Mouse (Mus musculus) lung, postnatal 0 days (tissue): ENCODE data around the gene Mlxipl. TPM values are rescaled to one million over a fixed set of nuclear protein-coding genes. Genes with fewer than 3 reads are reported as not detected.

Experiments
- ATAC-seq: fragments of 200-750 bp; cut with Nextera tagmentation; 2 replicates; pipeline ENCODE4 v1.8.0; 2017; ENCODE audit warnings: moderate library complexity
- DNase-seq: peaks from one replicate; pipeline ENCODE4 v3.0.0-alpha.2; 2016; ENCODE audit warnings: low spot score
- H3K27ac ChIP-seq: fragments of 300-500 bp; sonication (generic); 2 replicates; pipeline ENCODE4 v1.5.1; 2014; ENCODE audit warnings: antibody characterized with exemption, mild to moderate bottlenecking, low read length, mixed read lengths
- H3K27me3 ChIP-seq: fragments of 300-500 bp; sonication (generic); replicated peaks from 2 replicates; pipeline ENCODE4 v1.6.1; 2014; ENCODE audit warnings: low read length, mixed read lengths; ENCODE audit not compliant: insufficient read depth
- H3K36me3 ChIP-seq: fragments of 300-500 bp; sonication (generic); 2 replicates; pipeline ENCODE4 v1.6.1; 2014; ENCODE audit warnings: low read length, mixed read lengths; ENCODE audit not compliant: insufficient read depth
- H3K4me1 ChIP-seq: fragments of 300-500 bp; sonication (generic); 2 replicates; pipeline ENCODE4 v1.6.1; 2014; ENCODE audit warnings: antibody characterized with exemption, low read depth, low read length, mixed read lengths; ENCODE audit not compliant: insufficient read depth
- H3K4me2 ChIP-seq: fragments of 300-500 bp; sonication (generic); replicated peaks from 2 replicates; pipeline ENCODE4 v1.6.1; 2014; ENCODE audit warnings: low read depth, mild to moderate bottlenecking, low read length, moderate library complexity, mixed read lengths
- H3K4me3 ChIP-seq: fragments of 300-500 bp; sonication (generic); 2 replicates; pipeline ENCODE4 v1.5.1; 2014; ENCODE audit warnings: low read depth, low read length
- H3K9ac ChIP-seq: fragments of 300-500 bp; sonication (generic); replicated peaks from 2 replicates; pipeline ENCODE4 v1.6.1; 2014; ENCODE audit warnings: low read depth, mild to moderate bottlenecking
- H3K9me3 ChIP-seq: fragments of 300-500 bp; sonication (generic); 2 replicates; pipeline ENCODE4 v1.6.1; 2016; ENCODE audit warnings: low read length, mixed read lengths
- CTCF ChIP-seq: IDR thresholded peaks from 2 replicates; pipeline ENCODE4 v1.5.1; 2016; ENCODE audit warnings: antibody characterized with exemption, mild to moderate bottlenecking
- EP300 ChIP-seq: IDR thresholded peaks from 2 replicates; pipeline ENCODE4 v1.6.1; 2016; ENCODE audit warnings: antibody characterized with exemption, mild to moderate bottlenecking, control low read depth
- WGBS: fragments of 180-500 bp; shearing (Covaris S2); extraction: QIAGEN DNeasy Blood & Tissue Kit; methylation state at CpG from one replicate; pipeline ENCODE4 v1.1.7; 2014; 5-methylcytosine and 5-hydroxymethylcytosine counted together
- polyA plus RNA-seq: library from polyadenylated mRNA; unstranded; fragments of >200 nt; fragmentation: Nextera tagmentation; extraction: Ambion mirVana; gene quantifications from 2 replicates; pipeline ENCODE4 v1.2.1, GENCODE M21; 2015

Gene Mlxipl
- polyA plus RNA-seq, 1 experiment from 2014 or later = 0.70 TPM

DNA sequence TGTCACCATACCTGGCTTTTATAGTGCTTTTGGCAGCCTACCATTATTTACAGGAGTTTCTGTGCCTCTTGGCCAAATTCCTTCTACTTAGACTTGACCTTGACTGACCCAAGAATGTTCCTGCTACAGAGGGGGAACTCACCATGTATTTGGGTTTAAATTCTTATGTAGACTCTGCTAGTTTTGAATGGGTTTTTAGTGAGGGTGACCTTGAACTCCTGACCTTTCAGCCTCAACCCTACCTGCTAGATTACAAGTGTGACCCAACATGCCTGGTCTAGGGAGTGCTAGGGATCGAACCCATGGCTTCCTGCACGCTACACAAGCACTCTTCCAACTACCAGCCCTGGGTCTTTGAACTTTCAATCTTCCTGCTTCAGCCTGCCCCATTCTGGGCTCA is 17.6 kb upstream of the Mlxipl start:
- Histone ChIP-seq H3K4me3 (no peak overlapping the region), H3K9ac (no peak overlapping the region), H3K27ac (no peak overlapping the region), H3K4me1 (peaks cover 2% of the 10 kb centered on the region; the same call in 1 of the 2 replicates), H3K27me3 (no peaks in the 10 kb centered on the region), H3K9me3 (no peaks in the 10 kb centered on the region), H3K36me3 (peaks cover 6% of the 10 kb centered on the region; the same call in 1 of the 2 replicates), H3K4me2 (no peak overlapping the region)
- no peak for DNase-seq
- ATAC-seq = no peak
- WGBS = 98% methylated on average over 2 of the region's 2 CpGs
- no peak for TF ChIP-seq CTCF

DNA sequence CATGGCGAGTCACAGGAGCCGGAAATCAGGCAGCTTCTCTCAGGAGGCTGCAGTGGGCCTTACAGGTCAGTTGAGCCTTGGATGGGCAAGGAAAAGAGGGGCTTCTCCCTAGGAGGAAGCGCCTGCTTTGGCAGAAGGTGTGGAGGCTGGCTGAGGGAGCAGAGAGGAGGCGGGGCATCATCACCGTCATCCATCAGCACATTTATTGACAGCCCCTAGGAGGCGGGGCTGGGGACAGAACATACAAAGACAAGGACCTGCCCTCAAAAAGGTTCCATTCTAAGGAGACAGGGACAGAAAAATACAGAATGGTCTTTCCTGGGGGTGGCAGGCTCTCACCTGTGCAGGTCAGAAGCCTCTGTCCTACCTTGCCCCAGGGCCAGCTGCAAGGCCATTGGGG is 17.0 kb upstream of the Mlxipl start:
- Histone ChIP-seq H3K4me3 (no peak overlapping the region), H3K9ac (no peak overlapping the region)
- 69% methylated on average over 6 of the region's 6 CpGs for WGBS

GRCm38 (mm10) chr5:135073349-135074150 is 16.1 kb upstream of the Mlxipl start:
- Histone ChIP-seq H3K4me3 (no peak overlapping the region), H3K9ac (no peak overlapping the region), H3K27ac (no peak overlapping the region), H3K9me3 (no peaks in the 10 kb centered on the region), H3K4me1 (peaks cover 3% of the 10 kb centered on the region; the same call in 1 of the 2 replicates), H3K27me3 (no peaks in the 10 kb centered on the region), H3K4me2 (no peak overlapping the region), H3K36me3 (no peaks in the 10 kb centered on the region)
- DNase-seq (no peak), ATAC-seq (no peak)
- whole genome bisulfite sequencing = 35% methylated on average over 18 of the region's 26 CpGs
- TF ChIP-seq EP300 (no peak), CTCF (no peak)

More for the DNA sequence above, 17.0 kb upstream of the Mlxipl start:
- Histone ChIP-seq H3K4me2 (no peak overlapping the region), H3K4me1 (peaks cover 3% of the 10 kb centered on the region; the same call in 1 of the 2 replicates), H3K27ac (no peak overlapping the region), H3K9me3 (no peaks in the 10 kb centered on the region), H3K36me3 (peaks cover 6% of the 10 kb centered on the region; the same call in 1 of the 2 replicates), H3K27me3 (no peaks in the 10 kb centered on the region)
- no peak for TF ChIP-seq CTCF
- TF ChIP-seq EP300 = no peak
- DNase-seq = no peak
- no peak for ATAC-seq

DNA sequence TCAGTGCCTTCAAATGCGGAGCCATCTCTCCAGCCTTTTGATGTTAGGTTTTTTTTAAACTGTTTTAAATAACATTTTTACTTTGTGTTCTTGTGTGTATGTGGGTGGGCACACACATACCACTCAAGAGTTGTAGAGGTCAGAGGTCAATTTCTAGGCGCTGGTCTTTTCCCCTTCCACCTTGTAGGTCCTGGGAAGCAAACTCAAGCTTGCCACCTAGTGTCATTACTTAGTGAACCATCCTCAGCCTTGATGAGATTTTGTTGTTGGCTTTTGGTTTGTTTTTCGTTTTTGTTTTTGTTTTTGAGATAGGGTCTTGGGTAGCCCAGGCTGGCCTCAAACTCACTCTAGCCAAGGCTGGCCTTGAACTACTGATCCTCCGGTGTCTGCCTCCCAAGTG is 14.0 kb upstream of the Mlxipl start:
- H3K9me3 ChIP-seq = no peaks in the 10 kb centered on the region
- no peak overlapping the region for H3K27ac ChIP-seq
- no peaks in the 10 kb centered on the region for H3K27me3 ChIP-seq
- H3K4me3 ChIP-seq = no peak overlapping the region
- no peaks in the 10 kb centered on the region for H3K36me3 ChIP-seq
- H3K9ac ChIP-seq = no peak overlapping the region
- peaks cover 3% of the 10 kb centered on the region; the same call in 1 of the 2 replicates for H3K4me1 ChIP-seq
- DNase-seq (no peak), ATAC-seq (no peak)
- TF ChIP-seq CTCF (peak; percentile 31), EP300 (no peak)
- H3K4me2 ChIP-seq = no peak overlapping the region
- WGBS = 58% methylated on average over 4 of the region's 4 CpGs

GRCm38 (mm10) chr5:135076368-135076767 is 13.3 kb upstream of the Mlxipl start:
- H3K27ac ChIP-seq = no peak overlapping the region
- TF ChIP-seq CTCF = no peak
- TF ChIP-seq EP300 = no peak
- WGBS = 77% methylated on average over 14 of the region's 14 CpGs
- H3K36me3 ChIP-seq = no peaks in the 10 kb centered on the region
- no peak overlapping the region for H3K4me2 ChIP-seq
- no peak overlapping the region for H3K9ac ChIP-seq
- no peak overlapping the region for H3K4me3 ChIP-seq
- H3K9me3 ChIP-seq = no peaks in the 10 kb centered on the region
- no peaks in the 10 kb centered on the region for H3K27me3 ChIP-seq
- peaks cover 3% of the 10 kb centered on the region; the same call in 1 of the 2 replicates for H3K4me1 ChIP-seq
- ATAC-seq (no peak), DNase-seq (no peak)

DNA sequence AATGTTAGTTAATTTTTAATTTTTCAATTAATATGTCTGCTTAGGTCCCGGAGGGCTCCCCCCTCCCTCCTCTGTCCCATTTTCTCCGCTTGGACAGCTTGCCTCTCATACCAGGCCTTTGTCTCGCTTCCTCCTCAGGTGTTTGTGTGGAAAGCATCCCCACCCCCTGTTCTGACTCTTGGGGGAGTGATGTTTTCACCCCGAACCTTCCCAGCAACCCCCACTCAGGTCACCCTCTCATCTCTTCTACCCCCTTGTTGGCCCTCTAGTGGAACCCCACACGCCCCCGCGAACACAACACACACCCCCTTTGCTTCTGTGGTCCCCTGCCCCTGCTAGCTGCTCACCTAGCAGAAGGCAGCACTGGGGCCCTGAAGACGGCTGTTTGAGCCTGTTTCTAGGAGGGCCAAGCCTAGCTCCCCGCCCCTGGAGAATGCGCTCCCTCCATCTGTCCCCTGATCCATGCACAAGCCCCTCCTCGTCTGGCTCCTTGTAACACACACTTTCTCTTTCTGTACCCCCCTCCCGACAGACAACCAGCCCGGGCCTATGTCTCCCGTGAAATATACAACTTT is 12.7 kb upstream of the Mlxipl start:
- H3K36me3 ChIP-seq = no peaks in the 10 kb centered on the region
- no peak overlapping the region for H3K27ac ChIP-seq
- peaks cover 3% of the 10 kb centered on the region; the same call in 1 of the 2 replicates for H3K4me1 ChIP-seq
- peak overlapping the region; percentile 83 for H3K4me3 ChIP-seq
- H3K9ac ChIP-seq = peak overlapping the region; percentile 81; the same call in 1 of the 2 replicates
- no peaks in the 10 kb centered on the region for H3K9me3 ChIP-seq
- H3K27me3 ChIP-seq = no peaks in the 10 kb centered on the region
- peak; percentile 63 for DNase-seq
- peak overlapping the region; percentile 97 for H3K4me2 ChIP-seq
- 22% methylated on average over 14 of the region's 14 CpGs for WGBS
- peak; percentile 36 for ATAC-seq
- TF ChIP-seq CTCF = no peak; the same call in 1 of the 2 replicates
- TF ChIP-seq EP300 = no peak
